Mouse (Mus musculus): ENCODE measurements around the gene Elob. TPM values are rescaled to one million over a fixed set of nuclear protein-coding genes. Genes with fewer than 3 reads are reported as not detected.

Elob gene
- polyA plus RNA-seq, 1 experiment from 2014 or later = 906 TPM

DNA sequence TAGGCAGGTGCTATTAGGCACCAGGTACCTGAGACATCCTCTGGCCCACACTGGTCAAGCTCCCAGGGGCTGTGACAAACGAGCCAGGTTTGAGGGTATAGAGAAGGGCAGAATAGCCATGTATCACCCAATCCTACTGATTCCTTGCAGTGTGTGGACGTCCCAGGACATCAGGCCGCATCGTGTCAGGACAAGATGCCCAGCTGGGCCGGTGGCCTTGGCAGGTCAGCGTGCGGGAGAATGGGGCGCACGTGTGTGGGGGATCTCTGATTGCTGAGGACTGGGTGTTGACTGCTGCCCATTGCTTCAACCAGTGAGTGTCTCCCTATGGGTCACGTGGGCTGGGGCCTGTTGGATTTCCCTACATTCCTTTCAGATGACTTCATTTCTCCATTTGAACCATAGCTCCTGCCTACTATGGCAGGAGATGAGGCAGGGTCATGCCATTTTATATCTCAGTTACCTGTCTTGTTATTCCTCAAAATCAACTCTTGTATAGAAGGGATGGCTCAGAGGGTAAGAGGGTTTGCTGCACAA lies 25.4 kb upstream of the Elob start:
- Histone ChIP-seq H3K27ac (ENCODE audit: low read length) (no peak overlapping the region), H3K27me3 (ENCODE audit: control insufficient read depth, insufficient read depth, low read length) (no peaks in the 10 kb centered on the region), H3K4me1 (ENCODE audit: control insufficient read depth, insufficient read depth, low read length) (peaks cover 2% of the 10 kb centered on the region; the same call in 1 of the 2 replicates), H3K9me3 (replicated peaks; ENCODE audit: control insufficient read depth, low read length) (no peaks in the 10 kb centered on the region), H3K4me2 (ENCODE audit: low read depth, low read length) (no peak overlapping the region), H3K9ac (ENCODE audit: low read length) (no peak overlapping the region), H3K36me3 (ENCODE audit: control insufficient read depth, insufficient read depth, low read length) (no peaks in the 10 kb centered on the region), H3K4me3 (replicated peaks; ENCODE audit: low read length) (no peak overlapping the region)
- no peak for ATAC-seq (ENCODE audit: insufficient read depth, low FRiP score)
- 88% methylated on average over 10 of the region's 10 CpGs for WGBS

DNA sequence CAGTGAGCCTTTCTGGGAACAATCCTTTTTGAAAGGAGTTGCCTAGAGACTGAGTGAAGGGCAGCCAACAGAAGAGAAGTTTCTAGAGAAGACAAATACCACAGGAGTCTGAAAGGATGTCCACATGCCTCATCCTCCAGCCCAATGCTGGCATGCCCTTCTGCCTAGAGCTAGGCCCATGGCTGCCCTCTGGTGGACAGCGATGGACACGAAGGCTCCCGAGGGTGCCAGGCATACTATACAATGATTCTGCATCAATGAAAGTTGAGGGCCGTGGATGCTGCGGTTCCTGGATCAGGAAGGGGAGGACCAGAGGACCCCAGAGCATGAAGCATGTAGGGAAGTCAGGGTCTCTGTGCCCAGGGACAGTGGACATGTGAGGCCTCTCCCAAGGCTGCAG lies 24.4 kb upstream of the Elob start:
- H3K27me3 ChIP-seq (ENCODE audit: control insufficient read depth, insufficient read depth, low read length) = no peaks in the 10 kb centered on the region
- H3K4me2 ChIP-seq (ENCODE audit: low read depth, low read length) = no peak overlapping the region
- no peak overlapping the region; the same call in 1 of the 2 replicates for H3K27ac ChIP-seq (ENCODE audit: low read length)
- no peaks in the 10 kb centered on the region for H3K36me3 ChIP-seq (ENCODE audit: control insufficient read depth, insufficient read depth, low read length)
- no peak overlapping the region for H3K9ac ChIP-seq (ENCODE audit: low read length)
- H3K9me3 ChIP-seq (replicated peaks; ENCODE audit: control insufficient read depth, low read length) = no peaks in the 10 kb centered on the region
- no peaks in the 10 kb centered on the region for H3K4me1 ChIP-seq (ENCODE audit: control insufficient read depth, insufficient read depth, low read length)
- H3K4me3 ChIP-seq (replicated peaks; ENCODE audit: low read length) = no peak overlapping the region
- ATAC-seq (ENCODE audit: insufficient read depth, low FRiP score) = 0 out of 2 replicates have a peak, but pooled peaks have one; percentile 30
- WGBS = 38% methylated on average over 5 of the region's 5 CpGs

DNA sequence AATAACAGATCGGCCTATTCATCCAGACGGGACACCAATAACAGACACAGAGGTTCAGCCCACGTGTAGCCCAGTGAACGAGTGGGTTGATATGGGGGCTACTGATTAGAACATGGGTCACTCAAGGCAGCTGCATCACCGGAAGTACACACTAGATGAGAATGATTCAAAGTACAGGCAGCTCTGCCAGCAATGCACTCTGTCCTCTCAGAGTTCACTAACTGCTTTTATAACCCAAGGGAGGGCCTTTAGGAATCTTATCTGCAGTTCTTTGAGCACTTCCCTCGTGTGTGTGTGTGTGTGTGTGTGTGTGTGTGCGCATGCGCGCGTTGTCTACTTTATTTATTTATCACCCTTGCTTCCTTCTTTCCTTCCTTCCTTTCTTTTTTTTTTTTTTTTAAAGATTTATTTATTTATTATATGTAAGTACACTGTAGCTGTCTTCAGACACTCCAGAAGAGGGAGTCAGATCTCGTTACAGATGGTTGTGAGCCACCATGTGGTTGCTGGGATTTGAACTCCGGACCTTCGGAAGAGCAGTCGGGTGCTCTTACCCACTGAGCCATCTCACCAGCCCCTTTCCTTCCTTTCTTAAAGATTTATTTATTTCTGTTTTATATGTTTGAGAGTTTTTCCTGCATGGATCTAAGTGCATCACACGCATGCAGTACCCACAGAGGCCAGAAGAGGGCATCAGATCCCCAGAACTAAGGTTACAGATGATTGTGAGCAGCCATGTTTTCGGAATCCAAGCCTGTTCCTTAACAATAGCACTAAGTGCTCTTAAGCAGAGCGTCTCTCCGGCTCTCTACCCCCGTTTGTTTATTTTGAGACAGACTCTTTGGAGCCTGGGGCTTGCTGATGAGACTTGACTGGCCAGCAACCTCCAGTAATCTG lies 22.2 kb upstream of the Elob start:
- no peak overlapping the region for H3K9ac ChIP-seq (ENCODE audit: low read length)
- H3K27me3 ChIP-seq (ENCODE audit: control insufficient read depth, insufficient read depth, low read length) = no peaks in the 10 kb centered on the region
- H3K27ac ChIP-seq (ENCODE audit: low read length) = no peak overlapping the region
- 52% methylated on average over 18 of the region's 19 CpGs for WGBS
- no peak overlapping the region for H3K4me2 ChIP-seq (ENCODE audit: low read depth, low read length)
- no peaks in the 10 kb centered on the region for H3K9me3 ChIP-seq (replicated peaks; ENCODE audit: control insufficient read depth, low read length)
- H3K4me1 ChIP-seq (ENCODE audit: control insufficient read depth, insufficient read depth, low read length) = no peaks in the 10 kb centered on the region
- H3K4me3 ChIP-seq (replicated peaks; ENCODE audit: low read length) = no peak overlapping the region
- no peaks in the 10 kb centered on the region for H3K36me3 ChIP-seq (ENCODE audit: control insufficient read depth, insufficient read depth, low read length)
- ATAC-seq (ENCODE audit: insufficient read depth, low FRiP score) = no peak; the same call in 1 of the 2 replicates

DNA sequence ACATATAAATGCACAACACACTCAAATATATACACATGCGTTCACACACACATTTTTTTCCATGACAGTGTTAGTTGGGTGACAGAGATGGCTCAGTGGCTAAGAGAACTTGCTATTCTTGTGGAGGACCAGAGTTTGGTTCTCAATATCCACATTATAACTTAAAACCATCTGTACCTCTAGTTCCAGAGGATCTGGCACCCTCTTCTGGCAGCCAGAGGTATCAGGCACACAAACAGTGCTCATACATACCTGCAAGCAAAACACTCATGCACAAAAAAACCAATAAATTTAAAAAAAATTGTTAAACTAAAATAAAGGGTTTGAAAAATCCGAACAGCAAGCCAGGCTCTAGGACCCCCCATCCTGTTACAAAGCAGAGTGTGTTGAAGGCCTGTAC lies 21.1 kb upstream of the Elob start:
- Histone ChIP-seq H3K4me3 (replicated peaks; ENCODE audit: low read length) (no peak overlapping the region), H3K36me3 (ENCODE audit: control insufficient read depth, insufficient read depth, low read length) (no peaks in the 10 kb centered on the region), H3K27ac (ENCODE audit: low read length) (no peak overlapping the region), H3K4me2 (ENCODE audit: low read depth, low read length) (no peak overlapping the region), H3K27me3 (ENCODE audit: control insufficient read depth, insufficient read depth, low read length) (no peaks in the 10 kb centered on the region), H3K9ac (ENCODE audit: low read length) (no peak overlapping the region), H3K9me3 (replicated peaks; ENCODE audit: control insufficient read depth, low read length) (no peaks in the 10 kb centered on the region), H3K4me1 (ENCODE audit: control insufficient read depth, insufficient read depth, low read length) (no peaks in the 10 kb centered on the region)
- ATAC-seq (ENCODE audit: insufficient read depth, low FRiP score) = no peak
- whole genome bisulfite sequencing = 68% methylated on average over 2 of the region's 2 CpGs

DNA sequence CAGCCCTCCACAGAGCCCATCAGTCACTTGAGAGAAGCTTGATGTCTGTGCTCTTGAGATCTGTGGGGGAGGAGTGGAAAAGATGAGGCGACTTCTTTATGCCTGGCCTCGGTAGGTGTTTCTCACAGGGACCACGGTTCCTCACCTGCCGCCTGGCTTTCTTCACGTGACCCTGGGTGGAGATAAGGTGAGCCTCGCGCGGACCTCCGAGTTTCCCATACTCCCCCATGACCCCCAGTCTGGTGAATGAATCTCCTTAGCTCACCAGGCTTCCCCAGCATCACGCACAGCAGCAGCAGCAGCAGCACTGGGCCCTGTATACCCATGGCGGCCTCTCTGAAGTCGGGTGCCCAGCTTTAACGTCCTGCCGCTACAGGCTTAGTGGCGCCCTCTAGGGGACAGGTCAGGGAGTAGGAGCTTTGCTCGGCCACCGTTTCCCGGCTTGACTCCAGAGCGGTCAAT lies 14.9 kb upstream of the Elob start, which contains the start of the genes Prss32 and Prss41:
Gene Prss32 (plus strand): TSS at position 44 of the 462 bp plus-strand sequence.
Gene Prss41 (minus strand): TSS at position 361 of the 462 bp plus-strand sequence.
- H3K4me1 ChIP-seq (ENCODE audit: control insufficient read depth, insufficient read depth, low read length) = no peaks in the 10 kb centered on the region
- no peak within 1 kb of the TSS for H3K9ac ChIP-seq (ENCODE audit: low read length)
- H3K27me3 ChIP-seq (ENCODE audit: control insufficient read depth, insufficient read depth, low read length) = no peaks in the 10 kb centered on the region
- WGBS = 13% methylated on average over 19 of the region's 19 CpGs
- H3K4me2 ChIP-seq (ENCODE audit: low read depth, low read length) = peak within 1 kb of the TSS; percentile 30; the same call in 1 of the 2 replicates
- no peak within 1 kb of the TSS for H3K27ac ChIP-seq (ENCODE audit: low read length)
- no peaks in the 10 kb centered on the region for H3K36me3 ChIP-seq (ENCODE audit: control insufficient read depth, insufficient read depth, low read length)
- H3K4me3 ChIP-seq (replicated peaks; ENCODE audit: low read length) = no peak within 1 kb of the TSS
- no peaks in the 10 kb centered on the region for H3K9me3 ChIP-seq (replicated peaks; ENCODE audit: control insufficient read depth, low read length)
- ATAC-seq (ENCODE audit: insufficient read depth, low FRiP score) = no peak

DNA sequence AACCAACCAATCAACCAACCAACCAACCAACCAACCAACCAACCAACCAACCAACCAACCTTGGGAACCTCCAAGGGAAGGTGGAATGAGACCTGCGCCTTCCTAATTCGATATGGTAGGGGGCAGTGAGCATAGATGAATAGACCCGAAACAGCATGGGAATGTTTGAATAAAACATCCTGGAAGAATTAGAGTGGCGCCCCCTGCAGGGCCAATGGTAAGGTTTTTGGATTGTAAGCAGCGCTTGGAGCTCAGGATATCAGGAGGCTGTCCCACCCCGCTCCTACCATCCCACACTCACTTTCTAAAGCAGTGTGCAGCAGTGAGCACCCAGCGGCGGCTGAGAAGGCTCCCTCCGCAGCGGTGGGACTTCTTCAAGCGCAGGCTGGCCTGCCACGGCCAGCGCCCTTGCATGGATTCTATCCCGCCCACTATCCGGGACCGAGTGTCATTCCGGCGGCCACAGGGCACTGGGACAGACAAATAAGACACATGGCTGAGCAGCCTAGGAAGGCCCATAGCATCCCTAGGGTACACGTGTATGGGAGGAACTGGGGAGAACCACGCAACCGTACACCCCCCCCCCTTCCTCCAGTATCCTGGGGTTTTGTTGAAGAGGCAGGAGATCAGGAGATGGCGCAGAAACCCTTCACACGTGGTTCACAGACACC lies 14.3 kb upstream of the Elob start:
- ATAC-seq (ENCODE audit: insufficient read depth, low FRiP score) = no peak
- H3K9me3 ChIP-seq (replicated peaks; ENCODE audit: control insufficient read depth, low read length) = no peaks in the 10 kb centered on the region
- no peak overlapping the region for H3K4me2 ChIP-seq (ENCODE audit: low read depth, low read length)
- H3K9ac ChIP-seq (ENCODE audit: low read length) = no peak overlapping the region
- H3K4me1 ChIP-seq (ENCODE audit: control insufficient read depth, insufficient read depth, low read length) = no peaks in the 10 kb centered on the region
- 50% methylated on average over 23 of the region's 23 CpGs for WGBS
- no peak overlapping the region for H3K4me3 ChIP-seq (replicated peaks; ENCODE audit: low read length)
- H3K27me3 ChIP-seq (ENCODE audit: control insufficient read depth, insufficient read depth, low read length) = no peaks in the 10 kb centered on the region
- H3K27ac ChIP-seq (ENCODE audit: low read length) = no peak overlapping the region
- no peaks in the 10 kb centered on the region for H3K36me3 ChIP-seq (ENCODE audit: control insufficient read depth, insufficient read depth, low read length)

DNA sequence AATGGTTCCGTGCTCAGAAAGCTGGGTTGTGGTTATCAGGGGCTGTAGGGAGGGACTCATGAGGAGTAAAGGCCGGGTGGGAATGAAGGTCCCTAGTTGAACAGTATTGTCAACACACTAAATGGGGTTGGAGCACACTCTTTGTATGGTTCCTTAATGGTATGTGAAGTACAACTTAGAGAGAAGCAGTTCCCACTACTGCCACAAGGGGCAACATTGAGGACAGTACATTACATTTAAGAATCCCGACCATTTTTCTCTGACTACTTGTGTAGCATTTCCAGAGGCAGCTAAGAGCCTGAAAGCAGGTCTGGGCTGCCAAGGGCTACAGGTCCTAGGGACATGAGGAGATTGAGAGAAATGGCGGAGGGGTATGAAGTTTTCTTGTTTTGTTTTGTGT lies 12.2 kb upstream of the Elob start:
- Histone ChIP-seq H3K36me3 (ENCODE audit: control insufficient read depth, insufficient read depth, low read length) (no peaks in the 10 kb centered on the region), H3K9ac (ENCODE audit: low read length) (no peak overlapping the region), H3K4me2 (ENCODE audit: low read depth, low read length) (no peak overlapping the region), H3K9me3 (replicated peaks; ENCODE audit: control insufficient read depth, low read length) (no peaks in the 10 kb centered on the region), H3K4me3 (replicated peaks; ENCODE audit: low read length) (no peak overlapping the region), H3K27me3 (ENCODE audit: control insufficient read depth, insufficient read depth, low read length) (no peaks in the 10 kb centered on the region), H3K27ac (ENCODE audit: low read length) (peak overlapping the region; percentile 40), H3K4me1 (ENCODE audit: control insufficient read depth, insufficient read depth, low read length) (no peaks in the 10 kb centered on the region)
- ATAC-seq (ENCODE audit: insufficient read depth, low FRiP score) = 0 out of 2 replicates have a peak, but pooled peaks have one; percentile 4
- 32% methylated on average over 4 of the region's 4 CpGs for WGBS

DNA sequence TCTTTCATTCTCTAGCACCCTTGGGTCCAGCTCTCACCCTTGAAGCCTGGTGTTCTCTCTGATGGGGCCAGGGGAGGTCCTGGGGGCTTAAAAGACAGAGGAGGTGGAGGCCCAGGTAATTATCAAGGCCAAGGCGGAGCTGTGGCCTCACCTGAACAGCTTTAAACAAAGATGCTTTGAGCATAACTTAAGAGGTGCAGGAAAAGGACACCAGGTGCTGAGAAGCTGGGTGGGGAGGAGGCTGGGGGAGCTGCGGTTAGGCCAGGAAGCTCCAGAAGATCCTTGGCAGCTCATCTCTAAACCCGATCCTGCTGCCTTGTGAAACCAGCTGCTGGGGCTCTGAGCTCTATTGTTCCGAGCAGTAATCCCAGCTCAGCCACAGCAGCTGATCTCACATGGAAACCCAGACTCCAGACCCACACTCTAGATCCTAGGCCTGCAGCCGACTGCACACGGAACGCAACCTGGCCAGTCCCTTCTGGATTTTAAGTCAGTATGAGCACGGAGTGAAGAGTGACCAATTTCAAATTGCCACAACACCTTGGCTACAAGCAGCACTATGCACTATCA lies 7.2 kb upstream of the Elob start, which contains the start of gene Prss33:
Gene Prss33 (minus strand): TSS at position 51 of the 570 bp plus-strand sequence.
- no peaks in the 10 kb centered on the region for H3K36me3 ChIP-seq (ENCODE audit: control insufficient read depth, insufficient read depth, low read length)
- H3K27ac ChIP-seq (ENCODE audit: low read length) = no peak within 1 kb of the TSS
- H3K27me3 ChIP-seq (ENCODE audit: control insufficient read depth, insufficient read depth, low read length) = peaks cover 7% of the 10 kb centered on the region
- H3K4me2 ChIP-seq (ENCODE audit: low read depth, low read length) = no peak within 1 kb of the TSS
- no peak within 1 kb of the TSS for H3K9ac ChIP-seq (ENCODE audit: low read length)
- H3K9me3 ChIP-seq (replicated peaks; ENCODE audit: control insufficient read depth, low read length) = no peaks in the 10 kb centered on the region
- WGBS = 56% methylated on average over 8 of the region's 8 CpGs
- no peaks in the 10 kb centered on the region for H3K4me1 ChIP-seq (ENCODE audit: control insufficient read depth, insufficient read depth, low read length)
- no peak within 1 kb of the TSS for H3K4me3 ChIP-seq (replicated peaks; ENCODE audit: low read length)
- ATAC-seq (ENCODE audit: insufficient read depth, low FRiP score) = no peak

Data from stomach, embryonic 16.5 days (tissue).